Mouse (Mus musculus) CD4-positive, CD25-positive, alpha-beta regulatory T cell, adult 4 months (primary cell): ENCODE data around the gene Gm498. TPM values are rescaled to one million over a fixed set of nuclear protein-coding genes. Genes with fewer than 3 reads are reported as not detected.

Source experiments
- ATAC-seq: one replicate; pipeline ENCODE4 v1.8.0; 2017
- polyA plus RNA-seq, 2 experiments: library from polyadenylated mRNA; unstranded; fragments of 100-300 nt; shearing (Covaris generic); gene quantifications; one replicate each; pipeline ENCODE4 v1.2.1; 2017

The Gm498 gene
- not detected for polyA plus RNA-seq

- no peak for ATAC-seq
Measured at GRCm38 (mm10) chr7:143866538-143866937, at the start of gene Gm498. TSS of gene Gm498 (plus strand) at chr7:143866838.

GRCm38 (mm10) chr7:143819201-143819600 lies 47.4 kb upstream of the Gm498 start:
- ATAC-seq, result no peak

GRCm38 (mm10) chr7:143821241-143821640 lies 45.4 kb upstream of the Gm498 start:
- no peak for ATAC-seq

GRCm38 (mm10) chr7:143822375-143823265 lies 44.0 kb upstream of the Gm498 start, which contains the start of the genes Nadsyn1 and Dhcr7:
TSS of gene Nadsyn1 (minus strand) at chr7:143822849.
TSS of gene Dhcr7 (plus strand) at chr7:143823145.
- peak; percentile 98 for ATAC-seq

- ATAC-seq, result no peak
Measured at GRCm38 (mm10) chr7:143823266-143823605, 43.4 kb upstream of the Gm498 start.

GRCm38 (mm10) chr7:143826985-143827384 lies 39.7 kb upstream of the Gm498 start:
- ATAC-seq, result no peak

GRCm38 (mm10) chr7:143829504-143830331 lies 36.9 kb upstream of the Gm498 start:
- peak; percentile 96 for ATAC-seq

- ATAC-seq, result peak; percentile 38
Measured at GRCm38 (mm10) chr7:143830399-143830798, 36.2 kb upstream of the Gm498 start.

- no peak for ATAC-seq
Measured at GRCm38 (mm10) chr7:143832196-143832595, 34.4 kb upstream of the Gm498 start.

- ATAC-seq, result no peak
Measured at GRCm38 (mm10) chr7:143832611-143833010, 34.0 kb upstream of the Gm498 start.

GRCm38 (mm10) chr7:143833581-143834190 lies 33.0 kb upstream of the Gm498 start:
- ATAC-seq, result no peak

GRCm38 (mm10) chr7:143834316-143834715 lies 32.3 kb upstream of the Gm498 start:
- ATAC-seq, result no peak

GRCm38 (mm10) chr7:143834972-143835371 lies 31.7 kb upstream of the Gm498 start:
- no peak for ATAC-seq

- ATAC-seq, result no peak
Measured at GRCm38 (mm10) chr7:143837705-143838358, 28.8 kb upstream of the Gm498 start.

- ATAC-seq, result no peak
Measured at GRCm38 (mm10) chr7:143840121-143840520, 26.5 kb upstream of the Gm498 start.

- ATAC-seq, result no peak
Measured at GRCm38 (mm10) chr7:143841301-143841700, 25.3 kb upstream of the Gm498 start.

- no peak for ATAC-seq
Measured at GRCm38 (mm10) chr7:143848127-143848767, 18.4 kb upstream of the Gm498 start.

GRCm38 (mm10) chr7:143848768-143849482 lies 17.7 kb upstream of the Gm498 start:
- ATAC-seq, result no peak

GRCm38 (mm10) chr7:143868874-143869273 lies 2.2 kb downstream of the Gm498 start:
- no peak for ATAC-seq

- no peak for ATAC-seq
Measured at GRCm38 (mm10) chr7:143883717-143884116, 17.1 kb downstream of the Gm498 start.

GRCm38 (mm10) chr7:143891146-143891545 lies 24.5 kb downstream of the Gm498 start:
- ATAC-seq, result no peak
